Mouse (Mus musculus): ENCODE measurements around the gene Sept9.

Gene Sept9

GRCm38 (mm10) chr11:117246286-117246685 is 46.8 kb downstream of the Sept9 start:
- DNase-seq (ENCODE audit: low spot score) = no peak

GRCm38 (mm10) chr11:117246981-117247431 is 47.5 kb downstream of the Sept9 start:
- DNase-seq (ENCODE audit: low spot score) = no peak

- DNase-seq (ENCODE audit: low spot score) = no peak
Observed at GRCm38 (mm10) chr11:117247541-117247940, 48.1 kb downstream of the Sept9 start.

- no peak for DNase-seq (ENCODE audit: low spot score)
Observed at GRCm38 (mm10) chr11:117248734-117249248, 49.3 kb downstream of the Sept9 start.

GRCm38 (mm10) chr11:117249282-117249984 is 50.0 kb downstream of the Sept9 start:
- no peak for DNase-seq (ENCODE audit: low spot score)

- DNase-seq (ENCODE audit: low spot score) = no peak
Observed at GRCm38 (mm10) chr11:117249985-117250928, 50.8 kb downstream of the Sept9 start.

GRCm38 (mm10) chr11:117251755-117252154 is 52.3 kb downstream of the Sept9 start:
- no peak for DNase-seq (ENCODE audit: low spot score)

- DNase-seq (ENCODE audit: low spot score) = no peak
Observed at GRCm38 (mm10) chr11:117252846-117253245, 53.4 kb downstream of the Sept9 start.

GRCm38 (mm10) chr11:117254161-117255107 is 55.0 kb downstream of the Sept9 start:
- no peak for DNase-seq (ENCODE audit: low spot score)

GRCm38 (mm10) chr11:117255108-117255489 is 55.6 kb downstream of the Sept9 start:
- DNase-seq (ENCODE audit: low spot score) = no peak

- no peak for DNase-seq (ENCODE audit: low spot score)
Observed at GRCm38 (mm10) chr11:117256088-117256487, 56.6 kb downstream of the Sept9 start.

GRCm38 (mm10) chr11:117256840-117257239 is 57.4 kb downstream of the Sept9 start:
- DNase-seq (ENCODE audit: low spot score) = no peak

- DNase-seq (ENCODE audit: low spot score) = no peak
Observed at GRCm38 (mm10) chr11:117257266-117257665, 57.8 kb downstream of the Sept9 start.

- no peak for DNase-seq (ENCODE audit: low spot score)
Observed at GRCm38 (mm10) chr11:117257842-117258241, 58.4 kb downstream of the Sept9 start.

- no peak for DNase-seq (ENCODE audit: low spot score)
Observed at GRCm38 (mm10) chr11:117259178-117259960, 59.9 kb downstream of the Sept9 start.

- DNase-seq (ENCODE audit: low spot score) = no peak
Observed at GRCm38 (mm10) chr11:117260631-117261030, 61.2 kb downstream of the Sept9 start.

- DNase-seq (ENCODE audit: low spot score) = no peak
Observed at GRCm38 (mm10) chr11:117263096-117263808, 63.8 kb downstream of the Sept9 start.

GRCm38 (mm10) chr11:117264162-117265021 is 64.9 kb downstream of the Sept9 start:
- no peak for DNase-seq (ENCODE audit: low spot score)

Data from urinary bladder, postnatal 10 days (tissue).